ENCODE assay signal across 23 mouse cellular contexts in genomic region chr15:78185609-78186008, GRCm38 (mm10). TPM values are rescaled to one million over a fixed set of nuclear protein-coding genes. Genes with fewer than 3 reads are reported as not detected.
DNase-seq lines count a peak whose midpoint lies in the region; ATAC-seq and TF ChIP-seq lines count a peak whose summit lies in the region.
"Had no signal": no experiment of that assay in that cellular context is flagged by ENCODE, and none has a peak within 500 bp of the region (broad histone marks: within the 10 kb centered on the region; RNA-seq: fewer than 3 reads in every experiment).

No protein-coding gene starts in this region.

- no peaks in the 10 kb centered on the region for H3K4me1 ChIP-seq in midbrain, embryonic 11.5 days (ENCODE audit: control insufficient read depth, insufficient read depth, low read length)
- H3K4me1 ChIP-seq in midbrain, embryonic 15.5 days = peaks cover 20% of the 10 kb centered on the region
- peaks cover 21 to 50% of the 10 kb centered on the region in 2 experiments; a peak in 3 of 4 replicates for H3K4me1 ChIP-seq in CH12.LX (ENCODE audit: control insufficient read depth in 1 of 2, insufficient read depth in 2 of 2)

- H3K9me3 ChIP-seq in midbrain, embryonic 11.5 days (ENCODE audit: control insufficient read depth, low read length) = no peaks in the 10 kb centered on the region
- H3K9me3 ChIP-seq in midbrain, embryonic 15.5 days = no peaks in the 10 kb centered on the region
- H3K9me3 ChIP-seq in CH12.LX (replicated peaks; ENCODE audit: low read length) = no peaks in the 10 kb centered on the region
- H3K9me3 ChIP-seq: G1E had no signal

- no peak overlapping the region for H3K9ac ChIP-seq in midbrain, embryonic 11.5 days (ENCODE audit: low read length)
- no peak overlapping the region for H3K9ac ChIP-seq in midbrain, embryonic 15.5 days
- no peak overlapping the region for H3K9ac ChIP-seq in CH12.LX (ENCODE audit: insufficient read depth, low read depth)

- in situ Hi-C loops in CH12.LX (cut with MboI; ENCODE audit: low pct_ligation_motif_present, low pct_unique_long_range_greater_than_20kb, low sequenced_read_pairs) = loop anchor here (10.0 to 25.0 kb wide), 2 partner anchors 149 to 352 kb away; partner anchors contain the start of genes C1qtnf6 and Sstr3

- H3K27ac ChIP-seq in midbrain, embryonic 11.5 days (ENCODE audit: low read depth, low read length) = no peak overlapping the region
- H3K27ac ChIP-seq in midbrain, embryonic 15.5 days = no peak overlapping the region
- H3K27ac ChIP-seq in CH12.LX (ENCODE audit: insufficient read depth, low read depth) = 0 out of 2 replicates have a peak overlapping the region, but pooled peaks have one; percentile 9

- H3K4me3 ChIP-seq in midbrain, embryonic 11.5 days (ENCODE audit: low read depth, low read length) = no peak overlapping the region
- H3K4me3 ChIP-seq in midbrain, embryonic 15.5 days = no peak overlapping the region
- H3K4me3 ChIP-seq in CH12.LX (replicated peaks in 1 of 3; ENCODE audit: low read depth in 2 of 3, low read length in 2 of 3, poor library complexity in 1 of 3) = no peak overlapping the region

- no peak overlapping the region for H3K4me2 ChIP-seq in midbrain, embryonic 11.5 days
- H3K4me2 ChIP-seq in midbrain, embryonic 15.5 days = no peak overlapping the region
- no peak overlapping the region for H3K4me2 ChIP-seq in CH12.LX (ENCODE audit: insufficient read depth, low read depth, poor library complexity, severe bottlenecking)

- TF ChIP-seq POLR2A in CH12.LX (IDR thresholded peaks at IDR 0.05; ENCODE audit: low read depth, low read length) = no peak

- no peaks in the 10 kb centered on the region for H3K79me2 ChIP-seq in CH12.LX (replicated peaks; ENCODE audit: control insufficient read depth, extremely low read depth, insufficient read depth, poor library complexity, severe bottlenecking)

- ATAC-seq in midbrain, embryonic 11.5 days (ENCODE audit: low FRiP score) = no peak
- ATAC-seq in midbrain, embryonic 15.5 days (replicated peaks) = no peak
- no peak for ATAC-seq in megakaryocyte progenitor cell, adult 5-6 weeks (replicated peaks; ENCODE audit: poor library complexity)
- ATAC-seq: Patski had no signal

- TF ChIP-seq EP300 in CH12.LX (IDR thresholded peaks at IDR 0.05; ENCODE audit: low read length) = peak; percentile 59

- no peaks in the 10 kb centered on the region for H3K36me3 ChIP-seq in midbrain, embryonic 11.5 days (ENCODE audit: control insufficient read depth, insufficient read depth, low read length)
- H3K36me3 ChIP-seq in midbrain, embryonic 15.5 days (replicated peaks) = no peaks in the 10 kb centered on the region
- peaks cover 0 to 13% of the 10 kb centered on the region in 2 experiments for H3K36me3 ChIP-seq in CH12.LX (replicated peaks in 1 of 2; ENCODE audit: control insufficient read depth in 1 of 2, insufficient read depth in 1 of 2, low read length in 1 of 2)
- H3K36me3 ChIP-seq: G1E had no signal

- TF ChIP-seq RAD21 in CH12.LX (IDR thresholded peaks at IDR 0.05; ENCODE audit: low read depth, low read length) = no peak

- peak; percentile 77 for DNase-seq in midbrain, embryonic 11.5 days (ENCODE audit: low spot score, missing footprints)
- DNase-seq in 416B (ENCODE audit: low read depth) (peak; percentile 73), CH12.LX (ENCODE audit: extremely low read depth) (peak; percentile 55)
- peak; percentile 57 for DNase-seq in skeletal muscle tissue, adult 2 months (ENCODE audit: low read depth, low spot score)
- DNase-seq in urinary bladder, postnatal 10 days (ENCODE audit: low spot score) = no peak
- DNase-seq in thymus, postnatal 0 days (ENCODE audit: low spot score) = no peak
- DNase-seq: adrenal gland, adult 8-10 months; cerebellum, adult 11 months; cerebellum, adult 11-12 months; cerebellum, adult 18-20 months; cerebellum, adult 2 months had no signal

- WGBS in midbrain, embryonic 11.5 days = 90% methylated on average over 4 of the region's 4 CpGs
- WGBS in midbrain, embryonic 15.5 days = 89% methylated on average over 4 of the region's 4 CpGs

- dilution Hi-C loops in CH12.LX (cut with MboI; ENCODE audit: extremely low pct_ligation_motif_present, extremely low pct_unique_long_range_greater_than_20kb, low sequenced_read_pairs) = no loop called here

- TF ChIP-seq CTCF in CH12.LX (conservative IDR thresholded peaks at IDR 0.05 in 1 of 2, IDR thresholded peaks at IDR 0.05 in 1 of 2; ENCODE audit: low read depth in 2 of 2, low read length in 2 of 2) = no peak

- no peaks in the 10 kb centered on the region for H3K27me3 ChIP-seq in midbrain, embryonic 11.5 days (ENCODE audit: control insufficient read depth, insufficient read depth, low read length)
- no peaks in the 10 kb centered on the region for H3K27me3 ChIP-seq in midbrain, embryonic 15.5 days (replicated peaks)
- H3K27me3 ChIP-seq in CH12.LX (replicated peaks) = no peaks in the 10 kb centered on the region

TF ChIP-seq in CH12.LX, 34 proteins besides CTCF, POLR2A, EP300 and RAD21 (continues in another document):
- TF ChIP-seq ZMIZ1 (IDR thresholded peaks at IDR 0.05; ENCODE audit: low read depth, low read length) (no peak), SMC3 (IDR thresholded peaks at IDR 0.05; ENCODE audit: low read depth, low read length) (no peak), ELF1 (IDR thresholded peaks at IDR 0.05; ENCODE audit: low read depth, low read length) (no peak), CHD1 (IDR thresholded peaks at IDR 0.05; ENCODE audit: low read depth, low read length) (no peak), MXI1 (IDR thresholded peaks at IDR 0.05; ENCODE audit: low read depth, low read length) (peak; percentile 73; the same call in 1 of the 2 replicates), MAZ (IDR thresholded peaks at IDR 0.05; ENCODE audit: low read depth, low read length) (no peak), E2F4 (IDR thresholded peaks at IDR 0.05; ENCODE audit: insufficient replicate concordance, low read depth, low read length) (no peak), PAX5 (IDR thresholded peaks at IDR 0.05; ENCODE audit: low read length) (no peak), NRF1 (IDR thresholded peaks at IDR 0.05; ENCODE audit: low read depth, low read length) (no peak), IRF4 (IDR thresholded peaks at IDR 0.05; ENCODE audit: low read depth, low read length) (peak; percentile 61; the same call in 1 of the 2 replicates), SIN3A (IDR thresholded peaks at IDR 0.05; ENCODE audit: low read length) (no peak), ZKSCAN1 (IDR thresholded peaks at IDR 0.05; ENCODE audit: borderline replicate concordance, low read depth, low read length) (no peak), RCOR1 (conservative IDR thresholded peaks at IDR 0.05; ENCODE audit: low read depth, low read length) (no peak), POLR2AphosphoS2 (IDR thresholded peaks at IDR 0.05; ENCODE audit: low read depth, low read length) (no peak), NELFE (IDR thresholded peaks at IDR 0.05; ENCODE audit: low read depth, low read length) (no peak), MAX (IDR thresholded peaks at IDR 0.05; ENCODE audit: low read length) (peak; percentile 91), MAFK (IDR thresholded peaks at IDR 0.05; ENCODE audit: insufficient replicate concordance, low read length) (peak; percentile 88), USF1 (IDR thresholded peaks at IDR 0.05; ENCODE audit: low read depth, low read length) (no peak), CHD2 (IDR thresholded peaks at IDR 0.05; ENCODE audit: low read length) (no peak), ZNF384 (IDR thresholded peaks at IDR 0.05; ENCODE audit: low read depth, low read length) (no peak), KAT2A (IDR thresholded peaks at IDR 0.05; ENCODE audit: insufficient replicate concordance, low read length) (no peak), ZC3H11A (IDR thresholded peaks at IDR 0.05; ENCODE audit: low read depth, low read length) (no peak), USF2 (conservative IDR thresholded peaks at IDR 0.05; ENCODE audit: low read depth, low read length) (no peak), TBP (conservative IDR thresholded peaks at IDR 0.05; ENCODE audit: low read depth, low read length) (no peak), TCF12 (IDR thresholded peaks at IDR 0.05; ENCODE audit: low read depth, low read length) (peak; percentile 57; the same call in 1 of the 2 replicates), BHLHE40 (IDR thresholded peaks at IDR 0.05; ENCODE audit: low read depth, low read length) (peak; percentile 62)

RNA-seq across cellular contexts. Expression of gene Ift27, which starts 11.7 kb away (rescaled TPM):
- polyA plus RNA-seq in midbrain, embryonic 11.5 days (2014; fragmentation: Nextera tagmentation; extraction: Ambion mirVana) = 138 and 148 TPM in 2 replicates
- 100 and 106 TPM in 2 replicates for polyA plus RNA-seq in midbrain, embryonic 15.5 days (2015; fragmentation: Nextera tagmentation; extraction: Ambion mirVana)
- 72.1 and 84.9 TPM in 2 replicates for total RNA-seq in CH12.LX (2012; rRNA removed)
- total RNA-seq in CH12.LX (2014; rRNA removed) = 67.1 and 84.1 TPM in 2 replicates
- polyA plus RNA-seq in CH12.LX (2012; ENCODE audit: insufficient read length, low read depth) = 82.1 and 87.2 TPM in 2 replicates
- total RNA-seq in megakaryocyte progenitor cell, adult 5-6 weeks (2015) = 45.1 and 48.6 TPM in 2 replicates
- 9.7 and 16.5 TPM in 2 replicates for total RNA-seq in megakaryocyte progenitor cell, adult 5-6 weeks (2017)
- polyA plus RNA-seq in thymus, postnatal 0 days (2015; fragmentation: Nextera tagmentation; extraction: Ambion mirVana) = 85.2 and 87.5 TPM in 2 replicates

RNA-seq across cellular contexts. Expression of gene Pvalb, which starts 20.6 kb away (rescaled TPM):
- not detected in 2 replicates for polyA plus RNA-seq in midbrain, embryonic 11.5 days (2014; fragmentation: Nextera tagmentation; extraction: Ambion mirVana)
- polyA plus RNA-seq in midbrain, embryonic 15.5 days (2015; fragmentation: Nextera tagmentation; extraction: Ambion mirVana) = 1.7 and 3.0 TPM in 2 replicates
- total RNA-seq in CH12.LX (2012; rRNA removed) (11.8 and 12.8 TPM in 2 replicates), CH12.LX (2014; rRNA removed) (10.0 and 11.4 TPM in 2 replicates)
- 16.4 and 21.0 TPM in 2 replicates for polyA plus RNA-seq in CH12.LX (2012; ENCODE audit: insufficient read length, low read depth)
- total RNA-seq in megakaryocyte progenitor cell, adult 5-6 weeks (2015) = not detected in 2 replicates
- total RNA-seq in megakaryocyte progenitor cell, adult 5-6 weeks (2017) = not detected in 2 replicates
- polyA plus RNA-seq in thymus, postnatal 0 days (2015; fragmentation: Nextera tagmentation; extraction: Ambion mirVana) = 1.1 and 1.4 TPM in 2 replicates
- total RNA-seq: adrenal gland, adult 2 months; adrenal gland, adult 8-10 months; adrenal gland, postnatal 14 days; adrenal gland, postnatal 25 days; adrenal gland, postnatal 36 days; ES-E14; G1E; MEL had no signal
- polyA plus RNA-seq: activated CD4-positive, CD25-positive, alpha-beta regulatory T cell, adult 4 months; adrenal gland, adult 2 months; CD4-positive, CD25-positive, alpha-beta regulatory T cell, adult 4 months; G1E; Patski had no signal

RNA-seq across cellular contexts. Expression of gene Ncf4, which starts 59.0 kb away (rescaled TPM):
- polyA plus RNA-seq in midbrain, embryonic 11.5 days (2014; fragmentation: Nextera tagmentation; extraction: Ambion mirVana) = 6.9 and 7.9 TPM in 2 replicates
- polyA plus RNA-seq in midbrain, embryonic 15.5 days (2015; fragmentation: Nextera tagmentation; extraction: Ambion mirVana) = 1.4 and 1.5 TPM in 2 replicates
- 213 and 339 TPM in 2 replicates for total RNA-seq in CH12.LX (2012; rRNA removed)
- 177 and 188 TPM in 2 replicates for total RNA-seq in CH12.LX (2014; rRNA removed)
- 118 and 145 TPM in 2 replicates for polyA plus RNA-seq in CH12.LX (2012; ENCODE audit: insufficient read length, low read depth)
- 128 and 151 TPM in 2 replicates for total RNA-seq in megakaryocyte progenitor cell, adult 5-6 weeks (2015)
- 77.4 and 119 TPM in 2 replicates for total RNA-seq in megakaryocyte progenitor cell, adult 5-6 weeks (2017)
- polyA plus RNA-seq in thymus, postnatal 0 days (2015; fragmentation: Nextera tagmentation; extraction: Ambion mirVana) = 18.5 and 19.8 TPM in 2 replicates

Comparison
In these comparisons a context has a peak if more than half of its experiments do, and no peak if none do; other contexts are left out.
1. DNase-seq: peak in midbrain, embryonic 11.5 days (single experiment), 416B (single experiment), CH12.LX (single experiment) and skeletal muscle tissue, adult 2 months (single experiment); none in urinary bladder, postnatal 10 days (single experiment) and thymus, postnatal 0 days (single experiment).